Mouse (Mus musculus) olfactory bulb, adult 2 months (tissue): ENCODE data around the gene Tas2r144.

Source experiments
- CTCF ChIP-seq: fragments of 200-500 bp; IDR thresholded peaks from 2 replicates; pipeline ENCODE4 v1.5.1; 2012; ENCODE audit warnings: low read depth, mild to moderate bottlenecking, low read length, moderate library complexity; ENCODE audit not compliant: insufficient read depth
- POLR2A ChIP-seq: fragments of 200-500 bp; IDR thresholded peaks from 2 replicates; pipeline ENCODE4 v1.6.1; 2012; ENCODE audit warnings: mild to moderate bottlenecking, low read depth, low read length, moderate library complexity; ENCODE audit not compliant: insufficient read depth

- no peak for TF ChIP-seq CTCF
- no peak for TF ChIP-seq POLR2A
These were observed 9.9 kb downstream of the Tas2r144 start for GRCm38 (mm10) chr6:42225046-42225445.
